Mouse (Mus musculus) neural tube, embryonic 13.5 days (tissue): ENCODE measurements around the gene Arhgef3. TPM values are rescaled to one million over a fixed set of nuclear protein-coding genes. Genes with fewer than 3 reads are reported as not detected.

Experiments used
- ATAC-seq: fragments of 200-750 bp; cut with Nextera tagmentation; 2 replicates; pipeline ENCODE4 v1.8.0; 2017; ENCODE audit warnings: low read depth, mild to moderate bottlenecking, moderate TSS enrichment, moderate library complexity
- H3K27ac ChIP-seq: fragments of 300-500 bp; sonication (generic); replicated peaks from 2 replicates; pipeline ENCODE4 v1.5.1; 2015; ENCODE audit warnings: moderate library complexity, mild to moderate bottlenecking, inconsistent platforms
- H3K27me3 ChIP-seq: fragments of 300-500 bp; sonication (generic); 2 replicates; pipeline ENCODE4 v1.6.1; 2015; ENCODE audit warnings: mild to moderate bottlenecking, inconsistent platforms
- H3K36me3 ChIP-seq: fragments of 300-500 bp; sonication (generic); 2 replicates; pipeline ENCODE4 v1.6.1; 2015; ENCODE audit warnings: mild to moderate bottlenecking, inconsistent platforms
- H3K4me1 ChIP-seq: fragments of 300-500 bp; sonication (generic); replicated peaks from 2 replicates; pipeline ENCODE4 v1.6.1; 2015; ENCODE audit warnings: inconsistent platforms
- H3K4me2 ChIP-seq: fragments of 300-500 bp; sonication (generic); 2 replicates; pipeline ENCODE4 v1.6.1; 2015; ENCODE audit warnings: inconsistent platforms, mild to moderate bottlenecking, moderate library complexity
- H3K4me3 ChIP-seq: fragments of 300-500 bp; sonication (generic); 2 replicates; pipeline ENCODE4 v1.5.1; 2015; ENCODE audit warnings: mild to moderate bottlenecking, inconsistent platforms
- H3K9ac ChIP-seq: fragments of 300-500 bp; sonication (generic); 2 replicates; pipeline ENCODE4 v1.6.1; 2015; ENCODE audit warnings: moderate library complexity, mild to moderate bottlenecking, inconsistent platforms
- H3K9me3 ChIP-seq: fragments of 300-500 bp; sonication (generic); 2 replicates; pipeline ENCODE4 v1.6.1; 2016; ENCODE audit warnings: inconsistent platforms
- WGBS: fragments of 180-500 bp; shearing (Covaris S2); methylation state at CpG from one replicate; pipeline ENCODE4 v1.1.7; 2015; 5-methylcytosine and 5-hydroxymethylcytosine counted together
- polyA plus RNA-seq: library from polyadenylated mRNA; unstranded; fragments of >200 nt; fragmentation: Nextera tagmentation; extraction: Ambion mirVana; gene quantifications from 2 replicates; pipeline ENCODE4 v1.2.1, GENCODE M21; 2015

The Arhgef3 gene
- polyA plus RNA-seq, 1 experiment from 2014 or later, result 3.3 TPM

DNA sequence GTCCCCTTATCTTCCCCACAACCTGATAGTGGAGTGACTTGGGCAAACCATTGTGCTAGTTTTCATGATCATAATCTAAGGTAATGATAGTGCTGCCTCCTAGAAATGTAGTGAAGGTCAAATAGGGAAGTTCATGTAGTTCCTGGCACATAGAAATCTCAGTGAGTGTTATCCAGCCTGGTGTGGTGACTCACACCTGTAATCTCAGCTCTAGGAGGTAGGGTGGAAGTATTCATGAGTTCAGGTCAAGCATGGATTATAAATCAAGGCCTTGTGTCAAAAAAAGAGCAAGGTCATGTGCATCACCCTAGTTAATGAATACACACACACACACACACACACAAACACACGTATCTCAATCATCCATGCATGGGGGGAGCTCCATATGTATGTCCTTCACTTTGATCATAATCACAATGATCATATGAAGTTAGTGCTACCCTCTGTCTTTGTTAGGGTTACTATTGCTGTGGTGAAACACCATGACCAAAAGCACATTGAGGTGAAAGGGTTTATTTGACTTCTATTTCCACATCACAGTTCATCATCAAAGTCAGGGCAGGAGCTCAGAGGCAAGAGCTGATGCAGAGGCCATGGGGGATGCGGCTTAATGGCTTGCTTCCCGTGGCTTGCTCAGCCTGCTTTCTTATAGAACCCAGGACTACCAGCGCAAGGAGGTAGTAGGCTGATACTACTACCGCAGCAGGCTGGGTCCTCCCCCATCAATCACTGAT is 226.2 kb downstream of the Arhgef3 start:
- H3K27me3 ChIP-seq, result peaks cover 21% of the 10 kb centered on the region
- no peak overlapping the region for H3K4me2 ChIP-seq
- no peaks in the 10 kb centered on the region for H3K9me3 ChIP-seq
- H3K9ac ChIP-seq, result no peak overlapping the region
- no peak overlapping the region for H3K27ac ChIP-seq
- WGBS, result 77% methylated on average over 5 of the region's 5 CpGs
- ATAC-seq, result no peak
- H3K4me1 ChIP-seq, result peaks cover 10% of the 10 kb centered on the region
- H3K4me3 ChIP-seq, result no peak overlapping the region
- H3K36me3 ChIP-seq, result no peaks in the 10 kb centered on the region

DNA sequence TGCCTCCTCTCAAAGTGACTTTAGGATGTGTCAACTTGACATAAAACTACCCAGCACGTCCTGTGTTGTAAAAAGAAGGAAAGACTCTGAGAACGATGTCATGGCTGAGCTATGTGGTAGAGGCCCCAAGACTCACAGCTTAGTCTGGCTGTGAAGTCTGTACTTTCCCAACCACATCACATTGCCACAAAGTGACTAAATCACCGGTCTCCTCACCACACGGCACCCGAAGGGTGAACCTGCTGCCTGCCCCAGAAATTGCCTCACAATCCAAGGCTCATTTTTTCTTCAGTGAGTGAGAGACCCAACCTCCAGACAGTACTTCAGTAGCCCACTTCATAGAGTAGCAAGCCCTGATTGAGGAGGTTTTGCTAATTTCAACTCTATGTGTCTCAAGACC is 226.8 kb downstream of the Arhgef3 start:
- Histone ChIP-seq H3K36me3 (no peaks in the 10 kb centered on the region), H3K9me3 (no peaks in the 10 kb centered on the region), H3K9ac (no peak overlapping the region), H3K27me3 (peaks cover 14% of the 10 kb centered on the region), H3K4me2 (no peak overlapping the region), H3K4me3 (no peak overlapping the region), H3K27ac (no peak overlapping the region), H3K4me1 (peaks cover 3% of the 10 kb centered on the region; the same call in 1 of the 2 replicates)
- no peak for ATAC-seq
- WGBS, result 76% methylated on average over 5 of the region's 5 CpGs

DNA sequence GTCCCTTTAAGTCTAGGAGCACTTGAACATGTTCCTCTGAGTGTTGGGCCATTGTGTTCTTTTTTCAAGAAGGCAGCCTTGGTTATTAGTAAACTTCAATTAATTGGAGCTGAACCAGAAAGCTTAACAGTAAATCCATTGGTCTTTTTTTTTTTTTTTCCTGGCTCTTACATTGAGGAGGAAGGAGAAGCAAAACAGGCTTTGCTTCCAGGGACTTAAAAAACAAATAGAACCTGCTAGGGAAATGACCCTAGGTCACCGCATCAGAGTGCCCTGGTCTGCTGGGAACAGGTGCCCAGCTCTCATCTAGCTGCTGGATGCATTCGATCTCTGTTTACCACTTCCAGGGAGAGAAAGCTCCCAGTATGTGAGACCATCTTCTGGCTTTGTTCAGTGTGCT is 227.8 kb downstream of the Arhgef3 start:
- Histone ChIP-seq H3K27me3 (peaks cover 5% of the 10 kb centered on the region), H3K9ac (no peak overlapping the region), H3K4me2 (no peak overlapping the region), H3K27ac (no peak overlapping the region), H3K9me3 (no peaks in the 10 kb centered on the region), H3K4me1 (no peaks in the 10 kb centered on the region; the same call in 1 of the 2 replicates), H3K36me3 (no peaks in the 10 kb centered on the region), H3K4me3 (no peak overlapping the region)
- no peak for ATAC-seq
- WGBS, result 81% methylated on average over 2 of the region's 2 CpGs

DNA sequence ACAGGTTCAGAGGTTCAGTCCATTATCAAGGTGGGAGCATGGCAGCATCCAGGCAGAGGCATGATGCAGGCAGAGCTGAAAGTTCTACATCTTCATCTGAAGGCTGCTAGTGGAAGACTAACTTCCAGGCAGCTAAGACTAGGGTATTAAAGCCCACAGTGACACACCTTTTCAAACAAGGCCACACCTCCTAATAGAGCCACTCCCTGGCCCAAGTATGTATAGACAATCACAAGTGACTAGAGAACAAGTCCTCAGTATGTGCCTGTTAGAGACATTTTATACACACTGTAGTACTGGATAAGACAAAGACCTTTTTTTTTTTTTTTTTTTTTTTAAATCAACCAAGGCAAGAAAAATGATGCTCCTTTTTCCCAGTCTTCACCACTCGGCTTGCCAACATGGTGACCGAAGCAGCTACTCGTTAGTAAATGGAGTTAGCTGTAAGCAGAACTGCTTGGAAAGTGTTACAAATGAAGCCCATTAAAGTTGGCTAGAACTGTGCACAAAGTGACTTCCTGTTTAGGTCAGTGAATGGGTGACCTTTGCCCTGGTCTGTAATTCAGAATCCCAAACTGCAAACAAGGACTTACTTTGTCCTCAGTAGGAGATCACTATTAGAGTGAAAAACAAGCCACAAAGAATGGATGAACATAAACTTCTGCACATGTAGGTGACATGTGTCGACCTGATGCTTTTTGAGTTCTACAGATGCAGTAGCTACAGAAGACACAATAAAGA is 229.7 kb downstream of the Arhgef3 start:
- H3K4me3 ChIP-seq, result no peak overlapping the region
- H3K9me3 ChIP-seq, result no peaks in the 10 kb centered on the region
- no peak overlapping the region for H3K4me2 ChIP-seq
- WGBS, result 58% methylated on average over 4 of the region's 4 CpGs
- no peak for ATAC-seq
- no peaks in the 10 kb centered on the region for H3K27me3 ChIP-seq
- no peak overlapping the region for H3K27ac ChIP-seq
- no peak overlapping the region for H3K9ac ChIP-seq
- no peaks in the 10 kb centered on the region; the same call in 1 of the 2 replicates for H3K4me1 ChIP-seq
- H3K36me3 ChIP-seq, result no peaks in the 10 kb centered on the region

DNA sequence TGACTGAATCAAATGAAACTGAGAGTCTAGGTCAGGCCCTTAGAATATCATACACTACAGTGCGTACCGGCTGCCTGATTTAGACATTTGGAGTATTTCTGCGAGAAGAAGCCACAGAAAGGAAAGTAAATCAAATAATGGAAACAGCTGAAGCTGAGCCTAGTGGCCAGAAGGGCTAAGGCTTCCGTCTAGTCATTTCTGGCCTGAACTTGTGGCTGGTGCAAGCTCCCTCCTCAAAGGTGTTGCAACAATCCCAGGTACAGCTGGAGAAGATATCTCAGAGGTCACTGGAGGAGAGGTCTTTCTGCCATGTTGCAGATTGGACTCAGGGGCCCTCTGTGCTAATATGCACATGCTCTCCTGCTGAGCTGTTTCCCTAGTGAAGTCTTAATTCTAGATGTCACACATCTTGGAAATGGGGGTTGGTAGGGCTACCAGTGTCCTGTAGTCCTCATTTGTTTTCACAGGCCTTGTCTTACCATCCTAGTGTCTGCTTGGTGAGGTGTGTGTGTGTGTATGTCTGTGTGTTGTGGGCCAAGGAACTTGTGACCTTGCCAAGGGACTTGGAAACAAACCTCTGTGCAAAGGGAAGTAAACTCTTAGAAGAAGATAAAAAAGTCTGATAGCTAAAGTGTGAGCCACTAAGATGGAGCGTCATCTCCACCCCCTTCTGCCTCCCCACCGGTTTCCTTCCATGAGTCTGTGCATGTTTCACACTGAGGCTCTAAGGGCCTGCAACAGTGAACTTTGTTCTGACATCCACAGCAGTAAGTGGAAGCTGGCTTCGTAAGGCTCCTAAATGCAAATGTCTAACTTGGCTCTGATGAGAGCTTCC is 230.6 kb downstream of the Arhgef3 start:
- no peak for ATAC-seq
- H3K27me3 ChIP-seq, result no peaks in the 10 kb centered on the region
- no peaks in the 10 kb centered on the region; the same call in 1 of the 2 replicates for H3K4me1 ChIP-seq
- H3K4me2 ChIP-seq, result no peak overlapping the region
- H3K9ac ChIP-seq, result no peak overlapping the region
- no peak overlapping the region for H3K27ac ChIP-seq
- 86% methylated on average over 7 of the region's 7 CpGs for WGBS
- no peak overlapping the region for H3K4me3 ChIP-seq
- H3K36me3 ChIP-seq, result no peaks in the 10 kb centered on the region
- H3K9me3 ChIP-seq, result no peaks in the 10 kb centered on the region

DNA sequence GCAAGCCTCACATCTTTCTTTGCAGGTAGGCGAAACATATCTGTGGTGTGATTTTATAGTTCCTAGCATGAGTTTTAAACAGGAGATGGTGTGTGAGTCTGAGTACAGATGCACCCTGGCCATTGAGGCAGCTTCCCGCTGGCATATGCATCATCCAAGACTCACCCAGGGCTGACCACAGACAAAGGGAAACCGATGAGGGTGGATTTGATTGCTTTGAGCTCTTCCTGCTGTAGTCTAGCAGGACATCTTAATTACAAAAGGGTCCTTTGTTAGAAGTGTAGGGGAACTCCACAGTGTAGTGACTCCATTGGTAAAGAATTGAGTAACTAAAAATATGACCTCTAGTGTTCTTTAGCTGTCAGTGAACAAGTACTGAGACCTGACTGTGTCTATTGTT is 232.5 kb downstream of the Arhgef3 start:
- no peaks in the 10 kb centered on the region for H3K27me3 ChIP-seq
- H3K4me2 ChIP-seq, result no peak overlapping the region
- H3K27ac ChIP-seq, result no peak overlapping the region
- H3K4me3 ChIP-seq, result no peak overlapping the region
- no peaks in the 10 kb centered on the region for H3K36me3 ChIP-seq
- no peaks in the 10 kb centered on the region for H3K9me3 ChIP-seq
- no peak overlapping the region for H3K9ac ChIP-seq
- no peaks in the 10 kb centered on the region; the same call in 1 of the 2 replicates for H3K4me1 ChIP-seq
- ATAC-seq, result no peak
- WGBS, result 35% methylated on average over 3 of the region's 3 CpGs

DNA sequence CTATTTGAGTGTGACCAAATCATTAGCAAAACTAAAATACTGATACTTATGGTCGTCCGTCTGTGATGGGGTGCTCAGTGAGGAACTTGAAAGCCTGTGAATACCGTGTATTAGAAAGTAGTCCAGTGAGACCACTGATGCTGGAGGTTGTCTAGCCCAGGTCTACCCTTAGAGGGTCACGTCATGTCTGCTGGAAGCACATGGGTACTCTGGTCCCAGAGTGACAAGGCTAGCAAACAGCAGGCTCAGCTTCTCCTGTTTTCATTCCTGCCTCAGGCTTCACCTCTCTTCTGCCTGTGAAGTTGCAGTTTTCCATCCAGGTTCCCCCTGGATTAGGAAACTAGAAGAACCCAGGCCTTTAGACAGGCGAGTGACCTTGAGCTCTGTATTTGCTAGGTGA is 233.0 kb downstream of the Arhgef3 start:
- H3K4me3 ChIP-seq, result no peak overlapping the region
- H3K4me1 ChIP-seq, result no peaks in the 10 kb centered on the region; the same call in 1 of the 2 replicates
- H3K36me3 ChIP-seq, result no peaks in the 10 kb centered on the region
- no peaks in the 10 kb centered on the region for H3K27me3 ChIP-seq
- no peaks in the 10 kb centered on the region for H3K9me3 ChIP-seq
- H3K4me2 ChIP-seq, result no peak overlapping the region
- ATAC-seq, result no peak
- no peak overlapping the region for H3K9ac ChIP-seq
- H3K27ac ChIP-seq, result no peak overlapping the region
- WGBS, result 44% methylated on average over 5 of the region's 5 CpGs

DNA sequence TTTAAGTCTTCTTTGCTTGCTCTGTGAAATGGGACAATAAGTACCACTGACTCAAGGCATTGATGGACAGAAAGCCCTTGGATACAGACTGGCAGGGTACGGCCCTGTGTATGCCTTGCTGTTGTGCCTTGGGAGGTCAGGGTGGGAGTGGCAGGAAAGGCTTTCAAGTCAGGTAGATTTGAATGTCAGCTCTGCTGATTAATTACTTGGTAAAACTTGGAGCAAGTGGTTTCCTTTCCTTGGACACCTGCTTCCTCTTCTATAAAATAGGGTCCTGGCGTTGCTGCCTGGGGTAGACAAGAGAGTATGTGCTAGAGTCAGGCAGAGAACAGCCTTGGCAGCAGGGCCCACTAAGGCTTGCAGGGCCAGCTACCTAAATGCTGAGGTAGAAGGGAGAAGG is 233.4 kb downstream of the Arhgef3 start:
- no peak overlapping the region for H3K27ac ChIP-seq
- ATAC-seq, result no peak
- H3K9me3 ChIP-seq, result no peaks in the 10 kb centered on the region
- WGBS, result 86% methylated on average over 2 of the region's 2 CpGs
- H3K36me3 ChIP-seq, result no peaks in the 10 kb centered on the region
- no peaks in the 10 kb centered on the region; the same call in 1 of the 2 replicates for H3K4me1 ChIP-seq
- no peak overlapping the region for H3K9ac ChIP-seq
- H3K4me2 ChIP-seq, result no peak overlapping the region
- no peaks in the 10 kb centered on the region for H3K27me3 ChIP-seq
- H3K4me3 ChIP-seq, result no peak overlapping the region

DNA sequence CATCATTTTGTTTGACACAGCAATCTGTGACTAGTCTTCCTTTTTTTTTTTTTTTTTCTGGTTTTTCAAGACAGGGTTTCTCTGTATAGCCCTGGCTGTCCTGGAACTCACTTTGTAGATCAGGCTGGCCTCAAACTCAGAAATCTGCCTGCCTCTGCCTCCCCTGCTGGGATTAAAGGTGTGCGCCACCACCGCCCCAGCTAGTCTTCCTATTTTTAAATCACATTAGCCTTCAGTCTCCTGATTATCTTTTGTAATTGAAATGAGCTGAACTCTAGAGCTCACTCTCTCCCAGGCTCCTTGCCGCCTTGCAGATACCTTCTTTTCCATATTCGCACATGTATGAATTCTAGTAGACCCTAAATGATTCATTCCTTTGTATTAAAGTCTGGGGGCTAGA is 234.0 kb downstream of the Arhgef3 start:
- no peak overlapping the region for H3K4me2 ChIP-seq
- no peak overlapping the region for H3K4me3 ChIP-seq
- H3K9ac ChIP-seq, result no peak overlapping the region
- no peaks in the 10 kb centered on the region for H3K9me3 ChIP-seq
- H3K27me3 ChIP-seq, result no peaks in the 10 kb centered on the region
- no peak for ATAC-seq
- no peak overlapping the region for H3K27ac ChIP-seq
- no peaks in the 10 kb centered on the region; the same call in 1 of the 2 replicates for H3K4me1 ChIP-seq
- 90% methylated on average over 4 of the region's 4 CpGs for WGBS
- H3K36me3 ChIP-seq, result no peaks in the 10 kb centered on the region

DNA sequence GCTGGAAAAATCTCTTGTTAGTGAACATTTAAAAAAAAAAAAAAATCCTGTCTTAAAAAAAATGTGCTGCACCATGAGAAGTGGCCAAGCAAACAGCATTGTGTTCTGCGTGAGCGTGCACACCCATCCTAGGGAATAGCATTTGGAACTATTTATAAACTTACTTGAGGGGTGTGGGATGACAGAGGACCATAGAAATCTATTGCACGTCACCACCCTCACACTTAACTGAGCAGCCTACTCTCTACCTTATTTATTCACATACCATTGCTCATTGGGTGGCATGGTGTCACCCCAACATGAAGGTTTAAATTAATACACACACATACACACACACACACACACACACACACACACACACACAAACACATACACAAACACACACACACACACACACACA is 234.4 kb downstream of the Arhgef3 start:
- 93% methylated on average over 3 of the region's 3 CpGs for WGBS
- no peak for ATAC-seq

DNA sequence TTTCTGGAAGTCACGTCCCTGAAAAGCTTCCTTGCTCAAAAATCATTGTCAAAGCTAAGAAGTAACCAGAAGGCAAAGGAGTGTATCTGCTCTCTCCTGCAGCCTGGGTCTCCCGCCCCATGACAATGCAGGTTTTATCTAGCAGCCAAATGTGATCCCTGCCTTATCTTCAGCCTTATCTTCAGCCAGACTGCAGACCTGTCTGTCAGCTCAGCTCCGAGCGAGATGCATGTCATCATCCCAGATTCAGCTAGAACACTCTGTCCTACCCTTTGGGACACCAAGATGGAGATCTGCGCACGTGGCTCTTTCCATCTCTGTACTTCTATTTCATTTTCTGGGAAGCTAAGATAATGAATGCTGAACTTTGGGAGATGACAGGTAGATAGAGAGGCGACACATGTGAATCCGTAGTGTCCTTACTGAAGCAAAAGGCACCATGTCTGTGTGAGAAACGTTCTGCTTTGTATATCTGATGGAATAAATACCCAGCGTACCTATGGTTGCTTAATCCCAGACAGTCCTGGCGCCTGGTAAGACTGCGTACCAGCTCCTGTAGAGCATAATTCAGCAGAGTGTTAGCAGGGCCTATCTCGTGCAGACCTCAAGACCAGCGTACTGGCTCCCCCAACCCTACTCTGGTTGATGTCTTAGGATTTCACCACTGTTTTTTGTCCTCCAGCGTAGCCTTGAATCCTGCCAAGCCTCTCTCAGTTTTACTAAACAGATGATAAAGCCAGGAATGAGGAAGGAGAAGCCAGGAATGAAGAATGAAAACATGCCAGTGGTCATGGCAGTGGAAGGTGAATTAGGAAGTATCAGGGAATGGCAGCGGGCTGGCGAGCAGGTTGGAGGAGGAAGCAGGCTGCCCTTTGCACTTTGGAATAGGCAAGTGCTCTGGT is 235.4 kb downstream of the Arhgef3 start:
- Histone ChIP-seq H3K27me3 (no peaks in the 10 kb centered on the region), H3K27ac (no peak overlapping the region), H3K4me2 (no peak overlapping the region), H3K9ac (no peak overlapping the region), H3K4me3 (no peak overlapping the region), H3K36me3 (no peaks in the 10 kb centered on the region), H3K4me1 (no peaks in the 10 kb centered on the region; the same call in 1 of the 2 replicates), H3K9me3 (no peaks in the 10 kb centered on the region)
- ATAC-seq, result no peak
- WGBS, result 91% methylated on average over 17 of the region's 17 CpGs

More for the DNA sequence above, 234.4 kb downstream of the Arhgef3 start:
- H3K27ac ChIP-seq, result no peak overlapping the region
- H3K4me3 ChIP-seq, result no peak overlapping the region
- no peaks in the 10 kb centered on the region for H3K36me3 ChIP-seq
- no peaks in the 10 kb centered on the region for H3K9me3 ChIP-seq
- H3K27me3 ChIP-seq, result no peaks in the 10 kb centered on the region
- H3K4me1 ChIP-seq, result no peaks in the 10 kb centered on the region; the same call in 1 of the 2 replicates
- H3K9ac ChIP-seq, result no peak overlapping the region
- no peak overlapping the region for H3K4me2 ChIP-seq
